Mouse (Mus musculus) intestine, embryonic 15.5 days (tissue): Measurements from ENCODE around the gene Gm10282. TPM values are rescaled to one million over a fixed set of nuclear protein-coding genes. Genes with fewer than 3 reads are reported as not detected.

ENCODE experiments used
- ATAC-seq: fragments of 200-750 bp; cut with Nextera tagmentation; 2 replicates; pipeline ENCODE4 v1.8.0; 2017; ENCODE audit warnings: moderate TSS enrichment, moderate library complexity
- H3K27ac ChIP-seq: fragments of 300-500 bp; sonication (generic); 2 replicates; pipeline ENCODE4 v1.5.1; 2015; ENCODE audit warnings: mild to moderate bottlenecking, inconsistent platforms
- H3K27me3 ChIP-seq: fragments of 300-500 bp; sonication (generic); replicated peaks from 2 replicates; pipeline ENCODE4 v1.6.1; 2015; ENCODE audit warnings: inconsistent platforms
- H3K36me3 ChIP-seq: fragments of 300-500 bp; sonication (generic); 2 replicates; pipeline ENCODE4 v1.6.1; 2015; ENCODE audit warnings: inconsistent platforms
- H3K4me1 ChIP-seq: fragments of 300-500 bp; sonication (generic); replicated peaks from 2 replicates; pipeline ENCODE4 v1.6.1; 2015; ENCODE audit warnings: inconsistent platforms
- H3K4me2 ChIP-seq: fragments of 300-500 bp; sonication (generic); replicated peaks from 2 replicates; pipeline ENCODE4 v1.6.1; 2015; ENCODE audit warnings: mild to moderate bottlenecking, inconsistent platforms
- H3K4me3 ChIP-seq: fragments of 300-500 bp; sonication (generic); replicated peaks from 2 replicates; pipeline ENCODE4 v1.5.1; 2015; ENCODE audit warnings: inconsistent platforms
- H3K9ac ChIP-seq: fragments of 300-500 bp; sonication (generic); 2 replicates; pipeline ENCODE4 v1.6.1; 2015; ENCODE audit warnings: inconsistent platforms
- H3K9me3 ChIP-seq: fragments of 300-500 bp; sonication (generic); 2 replicates; pipeline ENCODE4 v1.6.1; 2016; ENCODE audit warnings: inconsistent platforms
- WGBS: fragments of 180-500 bp; shearing (Covaris S2); methylation state at CpG from one replicate; pipeline ENCODE4 v1.1.7; 2015; 5-methylcytosine and 5-hydroxymethylcytosine counted together
- polyA plus RNA-seq: library from polyadenylated mRNA; unstranded; fragments of >200 nt; fragmentation: Nextera tagmentation; extraction: Ambion mirVana; gene quantifications from 2 replicates; pipeline ENCODE4 v1.2.1, GENCODE M21; 2015

Gene Gm10282
- polyA plus RNA-seq, 1 experiment from 2014 or later = 24.3 TPM

DNA sequence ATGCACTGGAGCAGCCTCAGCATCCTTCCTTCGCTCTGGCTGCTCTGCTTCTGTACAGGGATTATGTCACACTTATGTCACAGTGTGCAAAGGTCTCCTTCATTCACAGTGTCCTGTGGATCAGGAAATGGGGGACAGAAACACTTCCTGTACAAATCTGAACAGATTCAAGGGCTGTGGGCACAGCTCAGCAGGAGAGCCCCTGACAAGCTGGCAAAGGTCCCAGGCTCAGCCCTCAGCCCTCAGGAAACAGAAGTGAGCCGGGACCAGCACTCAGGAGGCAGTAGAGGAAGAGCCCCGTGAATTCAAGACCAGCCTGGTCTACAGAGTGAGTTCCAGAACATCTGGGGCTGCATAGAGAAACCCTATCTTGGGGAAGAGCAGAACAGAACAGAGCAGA is 23.4 kb downstream of the Gm10282 start:
- no peaks in the 10 kb centered on the region for H3K9me3 ChIP-seq
- H3K4me2 ChIP-seq = no peak overlapping the region
- H3K27me3 ChIP-seq = no peaks in the 10 kb centered on the region
- H3K9ac ChIP-seq = no peak overlapping the region
- no peaks in the 10 kb centered on the region for H3K36me3 ChIP-seq
- no peak overlapping the region for H3K4me3 ChIP-seq
- H3K27ac ChIP-seq = no peak overlapping the region
- H3K4me1 ChIP-seq = no peaks in the 10 kb centered on the region
- ATAC-seq = no peak
- WGBS = 41% methylated on average over 3 of the region's 3 CpGs

DNA sequence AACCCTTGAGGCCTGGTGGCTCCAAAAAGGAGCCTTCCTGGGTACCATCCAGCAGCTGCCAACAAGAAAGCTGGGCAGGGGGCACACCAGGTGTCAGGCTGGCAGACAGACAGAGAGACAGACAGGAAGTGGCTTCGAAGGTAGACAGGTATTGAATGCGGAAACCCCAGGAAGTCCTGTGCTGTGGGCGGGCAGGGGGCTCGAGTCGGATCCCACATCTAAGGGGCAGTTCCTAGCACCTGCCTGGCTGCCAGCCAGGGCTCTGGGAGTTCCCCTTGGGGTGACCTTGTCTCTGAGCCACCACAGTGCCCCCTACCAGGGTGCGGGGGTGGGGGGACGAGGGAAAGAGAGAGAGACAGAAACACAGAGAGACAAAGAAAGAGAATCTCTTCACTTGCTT is 25.9 kb downstream of the Gm10282 start:
- 73% methylated on average over 7 of the region's 7 CpGs for WGBS
- ATAC-seq = no peak
- Histone ChIP-seq H3K36me3 (no peaks in the 10 kb centered on the region), H3K27me3 (no peaks in the 10 kb centered on the region), H3K9ac (no peak overlapping the region), H3K4me1 (no peaks in the 10 kb centered on the region), H3K4me3 (no peak overlapping the region), H3K4me2 (no peak overlapping the region), H3K9me3 (no peaks in the 10 kb centered on the region), H3K27ac (no peak overlapping the region)

DNA sequence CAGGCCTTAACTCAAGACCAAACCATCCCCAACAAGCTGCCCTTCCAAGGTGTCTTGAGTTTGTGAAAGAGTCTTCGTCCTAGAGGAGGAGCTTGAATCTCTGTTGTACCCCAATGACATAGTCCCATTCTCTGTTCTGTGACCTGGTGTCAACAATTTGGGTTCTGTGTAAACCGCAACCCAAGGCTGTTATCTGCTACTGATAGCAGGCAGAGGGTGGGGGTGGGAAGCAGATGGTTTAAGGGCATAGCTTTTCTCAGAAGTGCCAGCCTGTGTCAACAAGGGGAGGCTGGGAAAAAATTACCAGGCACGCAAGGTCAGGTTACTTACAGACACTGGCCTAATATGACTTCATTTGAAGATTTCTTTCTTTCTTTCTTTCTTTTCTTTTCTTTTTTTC is 27.8 kb downstream of the Gm10282 start:
- Histone ChIP-seq H3K27ac (no peak overlapping the region), H3K4me1 (no peaks in the 10 kb centered on the region), H3K36me3 (no peaks in the 10 kb centered on the region), H3K9me3 (no peaks in the 10 kb centered on the region), H3K27me3 (no peaks in the 10 kb centered on the region), H3K4me2 (no peak overlapping the region), H3K9ac (no peak overlapping the region), H3K4me3 (no peak overlapping the region)
- WGBS = 47% methylated on average over 3 of the region's 3 CpGs
- no peak for ATAC-seq

DNA sequence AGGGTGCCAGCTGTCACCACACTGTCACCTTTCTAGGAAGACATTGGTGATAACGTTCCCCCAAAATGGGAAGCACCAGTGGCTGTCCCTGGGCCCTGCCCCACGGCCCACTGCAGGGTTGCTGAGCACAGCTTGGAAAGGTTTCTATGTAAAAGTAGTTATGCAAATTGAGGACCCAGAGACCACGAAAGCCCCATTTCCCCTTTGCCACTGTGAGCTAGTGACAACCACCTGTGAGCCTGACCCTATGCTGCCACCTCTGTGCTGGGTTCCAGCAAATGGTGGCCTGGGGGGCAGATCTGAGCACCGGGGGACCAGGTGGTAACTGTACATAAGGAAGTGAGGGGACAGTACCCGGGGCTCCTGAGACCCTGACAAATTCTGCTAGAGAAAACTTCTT is 31.3 kb downstream of the Gm10282 start:
- ATAC-seq = no peak
- Histone ChIP-seq H3K27ac (no peak overlapping the region), H3K4me1 (no peaks in the 10 kb centered on the region), H3K36me3 (no peaks in the 10 kb centered on the region), H3K9ac (no peak overlapping the region), H3K4me3 (no peak overlapping the region), H3K27me3 (no peaks in the 10 kb centered on the region), H3K4me2 (no peak overlapping the region), H3K9me3 (no peaks in the 10 kb centered on the region)
- WGBS = 67% methylated on average over 5 of the region's 5 CpGs

DNA sequence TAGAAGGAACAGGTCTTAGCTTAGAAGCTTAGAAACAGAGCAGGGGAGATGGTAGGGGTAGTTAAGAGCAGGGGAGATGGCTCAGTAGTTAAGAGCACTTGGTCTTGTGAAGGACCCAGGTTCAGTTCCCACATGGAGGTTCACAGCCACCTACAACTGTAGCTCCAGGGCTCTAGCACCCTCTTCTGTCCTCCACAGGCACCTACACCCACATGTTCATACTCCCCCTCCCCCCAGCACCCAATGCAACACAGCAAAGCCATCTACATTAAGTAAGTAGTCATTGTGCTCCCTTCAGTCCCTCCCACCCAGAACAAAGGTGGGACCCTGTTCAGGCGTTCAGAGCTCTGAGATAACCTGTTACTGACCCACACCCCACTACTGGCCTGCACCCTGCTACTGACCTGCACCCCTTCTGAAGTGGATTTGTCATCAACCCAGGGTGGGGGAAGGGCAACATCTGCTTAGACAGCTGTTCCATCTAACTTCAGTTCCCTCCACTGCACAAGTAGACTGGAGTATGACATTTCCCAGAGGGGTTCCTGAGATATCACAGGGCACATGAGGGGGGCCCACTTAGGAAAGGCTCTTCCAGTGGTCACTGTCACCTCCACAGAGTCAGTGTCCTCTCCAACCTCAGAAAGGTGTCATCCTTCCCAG is 31.8 kb downstream of the Gm10282 start:
- Histone ChIP-seq H3K4me2 (no peak overlapping the region), H3K27me3 (no peaks in the 10 kb centered on the region), H3K4me1 (no peaks in the 10 kb centered on the region), H3K9me3 (no peaks in the 10 kb centered on the region), H3K9ac (no peak overlapping the region), H3K36me3 (no peaks in the 10 kb centered on the region), H3K4me3 (no peak overlapping the region), H3K27ac (no peak overlapping the region)
- no peak for ATAC-seq
- 68% methylated on average over 1 of the region's 1 CpGs for WGBS

DNA sequence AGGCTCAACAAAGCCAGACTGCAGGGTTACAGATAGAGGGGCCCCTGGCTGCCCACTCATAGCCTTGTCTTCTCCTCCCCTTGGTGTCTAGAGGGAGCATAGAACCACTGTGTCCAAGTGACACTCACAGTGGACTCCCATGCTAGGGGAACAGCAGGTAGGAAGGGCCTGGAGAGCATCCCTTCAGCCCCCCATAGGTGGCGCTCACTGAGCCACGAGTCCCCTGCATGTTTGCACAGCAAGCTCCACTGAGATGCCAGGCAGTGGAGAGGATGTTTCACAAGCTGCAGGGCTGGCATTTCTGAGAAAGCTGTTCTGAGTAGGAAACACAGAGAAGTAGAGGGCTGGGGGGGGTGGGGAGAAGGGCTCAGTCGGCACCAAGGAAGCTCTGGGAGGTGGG is 32.7 kb downstream of the Gm10282 start:
- H3K36me3 ChIP-seq = no peaks in the 10 kb centered on the region
- H3K9me3 ChIP-seq = no peaks in the 10 kb centered on the region
- no peaks in the 10 kb centered on the region for H3K4me1 ChIP-seq
- no peak overlapping the region for H3K4me3 ChIP-seq
- 0 out of 2 replicates have a peak, but pooled peaks have one; percentile 46 for ATAC-seq
- H3K4me2 ChIP-seq = no peak overlapping the region
- 12% methylated on average over 3 of the region's 3 CpGs for WGBS
- H3K27me3 ChIP-seq = no peaks in the 10 kb centered on the region
- no peak overlapping the region for H3K27ac ChIP-seq
- H3K9ac ChIP-seq = no peak overlapping the region

DNA sequence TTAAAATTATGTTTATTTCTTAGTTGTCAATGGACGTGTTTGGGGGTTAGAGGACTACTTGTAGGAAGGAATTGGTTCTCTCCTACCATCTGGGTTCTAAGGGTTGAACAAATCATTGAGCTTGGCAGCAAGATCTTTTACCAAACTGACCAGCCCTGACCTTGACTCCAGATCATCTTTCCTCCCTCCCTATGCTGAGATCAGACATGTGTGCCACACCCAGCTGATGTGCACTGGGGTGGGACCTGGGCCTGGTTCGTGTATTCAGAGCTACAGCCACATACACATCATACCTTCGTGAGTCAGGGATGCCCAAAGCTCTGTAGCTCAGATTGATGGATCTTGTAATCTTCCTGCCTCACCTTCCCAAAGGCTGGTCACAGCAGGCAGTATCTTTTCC is 33.4 kb downstream of the Gm10282 start:
- no peak overlapping the region for H3K9ac ChIP-seq
- no peaks in the 10 kb centered on the region for H3K4me1 ChIP-seq
- ATAC-seq = no peak
- WGBS = 59% methylated on average over 3 of the region's 3 CpGs
- H3K4me2 ChIP-seq = no peak overlapping the region
- no peaks in the 10 kb centered on the region for H3K9me3 ChIP-seq
- H3K27ac ChIP-seq = no peak overlapping the region
- H3K36me3 ChIP-seq = no peaks in the 10 kb centered on the region
- no peaks in the 10 kb centered on the region for H3K27me3 ChIP-seq
- no peak overlapping the region for H3K4me3 ChIP-seq

DNA sequence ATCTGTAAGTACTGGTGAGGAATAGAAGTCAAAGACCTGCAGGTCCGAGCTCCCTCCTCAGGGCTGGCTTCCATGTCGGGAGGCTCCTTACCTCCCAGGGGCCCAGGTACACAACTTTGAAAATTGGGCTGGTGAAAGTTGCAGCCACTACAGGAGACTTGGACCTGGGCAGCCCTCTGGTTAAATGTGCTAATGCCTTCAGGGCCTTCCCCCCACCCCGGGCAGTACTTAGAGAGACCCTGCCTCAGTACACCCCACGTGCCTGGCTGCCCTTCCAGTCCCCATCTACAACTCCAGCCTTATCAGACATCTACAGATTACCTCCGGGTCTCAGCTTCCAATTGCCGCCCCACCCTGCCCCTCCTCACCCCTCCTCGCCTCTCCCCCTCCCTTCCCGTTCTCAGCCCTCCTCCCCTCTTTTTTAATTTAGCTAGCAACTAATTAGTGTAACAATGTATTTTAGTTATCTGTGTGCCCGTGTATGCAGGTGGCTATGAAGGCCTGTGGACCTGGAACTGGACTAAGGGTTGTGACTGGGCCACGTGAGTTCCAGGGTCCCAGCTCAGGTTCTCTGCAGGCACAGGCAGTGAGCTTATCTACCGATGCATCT is 33.9 kb downstream of the Gm10282 start:
- no peaks in the 10 kb centered on the region for H3K4me1 ChIP-seq
- no peaks in the 10 kb centered on the region for H3K27me3 ChIP-seq
- no peak overlapping the region for H3K9ac ChIP-seq
- no peak overlapping the region for H3K27ac ChIP-seq
- no peak for ATAC-seq
- 65% methylated on average over 11 of the region's 11 CpGs for WGBS
- no peaks in the 10 kb centered on the region for H3K9me3 ChIP-seq
- H3K36me3 ChIP-seq = no peaks in the 10 kb centered on the region
- no peak overlapping the region for H3K4me3 ChIP-seq
- H3K4me2 ChIP-seq = no peak overlapping the region

DNA sequence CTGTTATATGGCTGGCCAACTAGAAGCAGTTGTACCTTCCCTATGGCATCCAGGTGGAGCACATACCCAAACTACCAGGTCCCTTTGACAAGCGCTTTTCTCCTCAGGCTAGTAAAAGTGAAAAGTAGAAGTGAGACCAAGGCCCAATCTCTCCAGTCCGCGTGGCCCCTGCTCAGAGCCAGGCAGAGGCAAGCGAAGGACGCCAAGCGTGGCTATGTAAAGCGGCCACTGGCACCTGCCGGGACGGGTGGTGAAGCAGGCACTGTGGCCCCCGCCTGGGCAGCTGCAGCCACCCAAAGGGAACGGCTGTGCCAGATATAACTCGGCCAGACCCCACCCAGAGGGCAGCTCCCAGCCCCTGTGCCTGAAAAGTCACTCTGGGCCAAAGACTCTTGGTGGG is 34.5 kb downstream of the Gm10282 start:
- H3K4me1 ChIP-seq = no peaks in the 10 kb centered on the region
- no peak for ATAC-seq
- no peak overlapping the region for H3K4me2 ChIP-seq
- H3K27ac ChIP-seq = no peak overlapping the region
- H3K9ac ChIP-seq = no peak overlapping the region
- no peaks in the 10 kb centered on the region for H3K27me3 ChIP-seq
- no peaks in the 10 kb centered on the region for H3K9me3 ChIP-seq
- no peaks in the 10 kb centered on the region for H3K36me3 ChIP-seq
- no peak overlapping the region for H3K4me3 ChIP-seq
- 91% methylated on average over 12 of the region's 12 CpGs for WGBS

DNA sequence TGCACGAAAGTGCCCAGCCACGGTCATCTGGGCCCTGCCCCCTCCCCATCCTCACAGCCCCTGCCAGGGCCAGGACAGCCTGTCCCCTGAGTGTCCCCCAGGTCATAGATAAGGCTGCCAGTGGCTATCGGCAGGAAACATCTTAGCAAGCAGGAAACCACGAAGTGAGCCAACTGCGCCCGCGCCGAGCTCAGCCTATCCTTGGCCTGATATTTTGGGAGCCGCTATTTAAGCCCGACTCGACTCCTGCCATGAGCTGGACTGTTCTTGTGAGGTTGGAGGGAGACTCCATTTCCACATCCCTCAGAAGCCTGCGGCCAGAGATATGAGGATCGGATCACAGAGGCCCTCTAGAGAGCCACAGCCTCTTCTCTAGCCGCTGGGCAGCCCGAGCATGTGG is 36.7 kb downstream of the Gm10282 start:
- Histone ChIP-seq H3K27me3 (no peaks in the 10 kb centered on the region), H3K36me3 (no peaks in the 10 kb centered on the region), H3K4me2 (no peak overlapping the region), H3K4me3 (no peak overlapping the region), H3K9ac (no peak overlapping the region), H3K9me3 (no peaks in the 10 kb centered on the region), H3K27ac (0 out of 2 replicates have a peak overlapping the region, but pooled peaks have one; percentile 23), H3K4me1 (no peaks in the 10 kb centered on the region)
- 0 out of 2 replicates have a peak, but pooled peaks have one; percentile 31 for ATAC-seq
- 78% methylated on average over 15 of the region's 15 CpGs for WGBS

DNA sequence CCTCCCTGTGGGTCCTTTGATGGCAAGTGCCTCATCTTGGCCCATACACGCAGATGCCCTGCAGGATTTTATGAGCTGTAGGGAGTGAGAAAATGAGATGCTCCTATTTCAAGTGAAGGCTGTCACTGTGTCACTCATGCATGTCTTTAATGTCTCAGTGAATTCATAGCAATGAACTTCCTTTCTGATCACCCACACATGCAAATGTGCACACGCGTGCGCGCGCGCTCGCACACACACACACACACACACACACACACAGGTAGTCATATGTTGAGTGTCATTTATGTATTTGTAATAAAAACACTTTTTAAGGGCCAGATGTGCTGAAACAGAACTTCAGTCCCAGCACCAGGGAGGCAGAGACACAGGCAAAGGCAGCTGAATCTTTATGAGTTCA is 38.0 kb downstream of the Gm10282 start:
- H3K9me3 ChIP-seq = no peaks in the 10 kb centered on the region
- ATAC-seq = no peak
- H3K36me3 ChIP-seq = no peaks in the 10 kb centered on the region
- WGBS = 95% methylated on average over 8 of the region's 8 CpGs
- no peak overlapping the region for H3K9ac ChIP-seq
- no peak overlapping the region for H3K4me3 ChIP-seq
- no peaks in the 10 kb centered on the region for H3K27me3 ChIP-seq
- no peak overlapping the region for H3K27ac ChIP-seq
- H3K4me1 ChIP-seq = no peaks in the 10 kb centered on the region
- H3K4me2 ChIP-seq = no peak overlapping the region

DNA sequence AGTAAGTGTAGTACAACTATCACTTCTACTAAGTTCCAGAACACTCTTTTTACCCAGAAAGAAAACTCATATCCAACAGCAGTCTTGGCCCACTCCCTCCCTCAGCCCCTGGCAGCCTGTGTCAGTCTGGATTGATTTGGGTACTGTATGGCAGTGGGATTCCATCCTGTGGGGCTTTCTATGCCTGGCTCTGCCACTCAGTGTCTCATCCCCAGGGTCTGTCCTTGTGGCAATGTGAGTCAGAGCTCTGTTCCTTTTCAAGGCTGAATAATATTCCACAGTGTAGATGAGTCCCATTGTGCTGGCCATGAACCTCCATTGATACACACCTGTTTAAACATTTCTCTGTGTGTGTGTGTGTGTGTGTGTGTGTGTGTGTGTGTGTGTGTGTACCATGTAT is 38.4 kb downstream of the Gm10282 start:
- no peak overlapping the region for H3K4me3 ChIP-seq

DNA sequence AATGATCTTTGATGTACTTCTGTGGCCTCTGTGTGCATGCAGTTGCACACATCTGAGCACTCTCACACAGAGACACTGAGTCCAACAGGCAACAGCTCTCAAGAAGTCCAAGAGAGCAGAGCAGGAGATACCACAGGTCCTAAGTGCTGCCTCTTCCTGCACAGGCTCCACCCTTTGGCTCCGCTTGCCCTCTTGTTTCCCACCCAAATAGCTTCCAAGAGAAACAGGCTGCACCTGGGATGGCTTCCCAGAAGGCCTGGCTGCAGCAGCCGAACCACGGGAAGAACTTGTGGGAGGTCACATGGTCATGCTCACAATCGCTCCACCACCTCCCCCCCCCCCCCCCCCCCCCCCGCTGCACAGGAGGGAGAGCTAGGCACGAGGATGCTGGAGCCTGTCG is 39.7 kb downstream of the Gm10282 start:
- no peaks in the 10 kb centered on the region for H3K9me3 ChIP-seq
- no peaks in the 10 kb centered on the region for H3K27me3 ChIP-seq
- H3K4me2 ChIP-seq = no peak overlapping the region
- ATAC-seq = no peak
- no peak overlapping the region for H3K4me3 ChIP-seq
- H3K4me1 ChIP-seq = no peaks in the 10 kb centered on the region
- WGBS = 50% methylated on average over 6 of the region's 7 CpGs
- H3K27ac ChIP-seq = no peak overlapping the region
- no peaks in the 10 kb centered on the region for H3K36me3 ChIP-seq
- H3K9ac ChIP-seq = no peak overlapping the region

More for the DNA sequence above, 38.4 kb downstream of the Gm10282 start:
- Histone ChIP-seq H3K9ac (no peak overlapping the region), H3K36me3 (no peaks in the 10 kb centered on the region), H3K4me1 (no peaks in the 10 kb centered on the region), H3K9me3 (no peaks in the 10 kb centered on the region), H3K27me3 (no peaks in the 10 kb centered on the region), H3K4me2 (no peak overlapping the region), H3K27ac (no peak overlapping the region)
- ATAC-seq = no peak
